Mouse (Mus musculus) cerebellum, adult (tissue): ENCODE measurements around the gene Stra6l.

Source experiments
- ATAC-seq: cut with Nextera tagmentation; 2 replicates; pipeline ENCODE4 v1.9.2; 2017; ENCODE audit warnings: mild to moderate bottlenecking, moderate library complexity, mixed read lengths; ENCODE audit not compliant: insufficient number of reproducible peaks, low FRiP score, low TSS enrichment

Gene Stra6l

DNA sequence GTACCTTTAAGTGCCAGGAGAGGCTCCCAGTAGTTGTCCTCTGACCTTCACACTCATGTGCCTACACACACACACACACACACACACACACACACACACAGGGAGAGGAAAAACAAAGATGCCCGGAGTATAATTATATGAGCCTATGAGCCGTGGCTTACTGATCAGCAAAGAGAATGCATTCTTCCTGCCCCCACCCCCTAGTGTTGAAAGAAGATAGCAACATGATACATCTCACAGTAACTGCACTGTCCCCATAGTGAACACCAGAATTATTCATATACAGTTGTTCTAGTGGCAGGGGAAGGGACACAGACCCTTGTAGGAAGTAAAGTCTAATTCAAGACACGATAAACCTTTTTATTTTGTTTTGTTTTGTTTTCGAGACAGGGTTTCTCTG lies 61.5 kb downstream of the Stra6l start:
- no peak for ATAC-seq

GRCm38 (mm10) chr4:45911256-45911655 lies 62.8 kb downstream of the Stra6l start:
- ATAC-seq, result no peak

GRCm38 (mm10) chr4:45911876-45912275 lies 63.4 kb downstream of the Stra6l start:
- ATAC-seq, result no peak

DNA sequence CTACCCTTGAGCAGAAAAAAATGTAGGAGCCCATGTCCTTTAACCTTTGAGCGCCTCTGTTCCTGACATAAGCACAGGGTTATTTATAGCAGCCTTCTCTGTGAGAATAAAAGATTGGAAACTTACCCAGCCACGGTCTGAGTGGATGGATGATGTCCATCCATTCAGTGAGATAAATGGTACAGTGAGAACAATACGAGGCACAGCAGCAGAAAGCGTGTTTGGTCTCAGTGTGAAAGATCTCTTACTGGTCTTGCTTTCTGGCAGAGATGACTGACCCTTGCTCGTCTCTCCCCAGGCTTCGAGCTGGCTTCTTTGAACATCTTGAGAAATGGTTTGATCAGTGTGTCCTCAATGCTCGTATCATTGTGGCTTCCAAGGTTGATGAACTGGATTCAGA lies 68.6 kb downstream of the Stra6l start:
- no peak for ATAC-seq

DNA sequence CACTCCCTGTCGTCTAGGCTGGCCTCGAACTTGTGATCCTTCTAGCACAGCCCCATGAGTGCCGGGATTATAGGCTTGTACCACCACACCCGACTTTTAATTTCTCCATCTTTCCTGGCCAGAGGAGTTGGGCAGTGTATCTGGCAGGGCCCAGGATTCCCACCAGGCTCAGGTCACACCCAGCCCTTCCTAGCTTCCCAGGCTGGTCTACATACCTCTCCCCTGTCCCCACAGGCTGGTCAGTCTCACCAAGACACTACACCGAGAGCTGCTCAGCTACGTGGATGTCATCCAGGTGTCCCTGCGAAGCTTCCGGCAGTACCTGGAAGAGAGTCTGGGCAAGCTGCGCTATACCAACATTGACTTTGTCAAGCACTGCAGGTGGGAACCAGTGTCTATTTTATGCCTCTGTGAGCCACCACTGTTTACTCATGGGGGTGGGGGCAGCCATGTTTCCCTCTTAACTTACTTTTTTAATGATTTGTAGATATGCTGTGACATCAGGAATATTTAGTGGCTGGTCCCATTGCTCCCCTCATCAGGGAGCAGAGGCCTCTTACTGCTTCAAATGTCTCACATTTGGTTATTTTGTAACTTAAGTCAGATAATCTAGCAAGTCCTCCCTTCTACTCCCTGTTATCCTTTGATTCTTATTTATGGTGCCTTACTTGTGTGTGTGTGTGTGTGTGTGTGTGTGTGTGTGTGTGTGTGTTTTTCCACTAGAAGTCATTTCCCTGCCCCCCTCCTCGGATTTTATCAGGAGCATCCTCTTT lies 73.4 kb downstream of the Stra6l start:
- ATAC-seq, result no peak

DNA sequence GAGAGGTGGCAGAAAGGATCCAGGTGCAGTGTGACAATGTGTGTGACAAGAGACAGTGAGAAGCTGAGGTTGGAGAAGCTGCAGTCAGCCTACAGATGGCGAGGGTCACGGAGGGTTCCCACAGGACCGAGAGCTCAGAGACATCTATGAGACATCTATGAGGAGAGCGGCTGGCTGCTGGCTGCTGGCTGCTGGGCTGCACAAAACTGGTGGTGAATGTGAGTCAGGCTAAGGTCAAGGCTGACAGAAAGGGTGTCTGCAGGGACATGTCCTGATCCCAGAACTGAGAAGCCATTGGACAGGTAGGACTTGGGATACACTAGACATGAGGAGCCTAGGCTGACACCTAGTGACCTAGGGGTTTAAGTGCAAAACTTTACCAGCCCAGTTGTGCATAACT lies 75.5 kb downstream of the Stra6l start:
- ATAC-seq, result no peak

GRCm38 (mm10) chr4:45928561-45928960 lies 80.1 kb downstream of the Stra6l start:
- ATAC-seq, result no peak
